Mouse (Mus musculus) erythroblast, embryonic 14.5 days (primary cell): Measurements from ENCODE around the gene Smchd1. TPM values are rescaled to one million over a fixed set of nuclear protein-coding genes. Genes with fewer than 3 reads are reported as not detected.

Experiments
- H3K27me3 ChIP-seq: 2 replicates; pipeline ENCODE4 v1.6.1; 2012; ENCODE audit warnings: inconsistent platforms; ENCODE audit not compliant: control insufficient read depth
- H3K36me3 ChIP-seq: 2 replicates; pipeline ENCODE4 v1.6.1; 2012; ENCODE audit warnings: mild to moderate bottlenecking, inconsistent platforms; ENCODE audit not compliant: control insufficient read depth
- H3K4me1 ChIP-seq: 2 replicates; pipeline ENCODE4 v1.6.1; 2012; ENCODE audit warnings: inconsistent platforms; ENCODE audit not compliant: control insufficient read depth
- H3K4me3 ChIP-seq: replicated peaks from 2 replicates; pipeline ENCODE3; 2012; ENCODE audit warnings: moderate library complexity, mild to moderate bottlenecking, inconsistent platforms
- H3K9me3 ChIP-seq: 2 replicates; pipeline ENCODE4 v1.6.1; 2012; ENCODE audit warnings: low read length, inconsistent platforms, mixed read lengths; ENCODE audit not compliant: control insufficient read depth
- GATA1 ChIP-seq: IDR thresholded peaks from 2 replicates; pipeline ENCODE4 v1.6.1; 2012; ENCODE audit warnings: low read length, inconsistent platforms, mixed read lengths
- TAL1 ChIP-seq: IDR thresholded peaks from 3 replicates; pipeline ENCODE4 v1.6.1; 2012; ENCODE audit warnings: low read length, inconsistent platforms, mixed read lengths
- polyA plus RNA-seq: library from polyadenylated mRNA; stranded (reverse); fragments of >175 nt; gene quantifications from 2 replicates; pipeline ENCODE4 v1.2.3, GENCODE M21; 2012

Gene Smchd1
- 0.19 and 0.27 TPM in 2 replicates for polyA plus RNA-seq

DNA sequence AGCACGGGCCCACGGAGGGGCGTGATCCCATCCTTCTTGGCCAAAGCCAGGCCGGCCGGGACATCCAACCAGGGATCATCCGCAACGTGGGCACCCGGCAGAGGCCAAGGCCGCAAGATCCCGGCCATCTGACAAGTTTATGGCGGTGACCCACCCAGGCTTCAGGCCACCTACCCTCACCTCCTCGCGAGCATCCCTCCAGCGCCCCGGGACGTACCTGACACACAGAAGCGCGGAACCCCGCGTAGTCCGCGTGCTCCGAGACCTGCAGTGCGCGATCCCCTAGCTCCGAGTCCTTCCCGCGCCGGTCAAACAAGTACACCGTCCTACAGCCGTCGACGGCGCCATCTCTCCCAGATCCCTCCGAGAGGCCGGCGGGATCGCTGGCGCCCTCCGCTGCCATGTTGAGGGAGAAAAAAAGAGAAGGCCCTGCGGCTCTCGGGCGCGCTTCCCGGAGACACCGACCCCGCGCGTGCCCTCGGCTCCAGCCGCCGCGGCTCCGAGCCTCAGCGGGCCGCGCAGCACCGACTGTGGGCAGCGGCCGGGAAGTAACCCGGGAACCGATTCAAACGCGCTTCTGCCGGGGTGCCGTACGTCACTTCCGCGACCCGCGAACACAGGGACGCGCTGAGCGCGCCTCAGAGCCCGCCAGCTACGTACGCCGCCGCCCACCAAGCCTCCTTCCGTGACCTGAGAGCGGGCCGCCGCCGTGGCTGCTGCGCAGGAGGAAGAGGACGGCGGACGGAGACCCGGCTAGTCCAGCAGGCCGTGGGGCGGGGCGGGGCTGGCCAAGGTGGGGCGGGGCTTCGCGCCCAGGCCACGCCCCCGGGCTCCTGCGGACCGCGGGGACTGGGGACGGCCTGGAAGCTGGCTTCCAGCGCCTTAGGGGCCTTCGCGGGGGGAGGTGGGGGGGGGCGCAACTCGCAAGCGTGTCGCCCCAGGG is at the start of gene Smchd1:
Gene Smchd1, minus strand, starts transcription at position 582 of the 943 bp plus-strand sequence.
- H3K4me3 ChIP-seq, result peak within 1 kb of the TSS; percentile 70
- H3K9me3 ChIP-seq, result no peaks in the 10 kb centered on the region
- H3K27me3 ChIP-seq, result no peaks in the 10 kb centered on the region
- peaks cover 12% of the 10 kb centered on the region for H3K36me3 ChIP-seq
- no peak for TF ChIP-seq GATA1
- peaks cover 38% of the 10 kb centered on the region for H3K4me1 ChIP-seq

GRCm38 (mm10) chr17:71510297-71510696 is 35.2 kb upstream of the Smchd1 start:
- Histone ChIP-seq H3K36me3 (peaks cover 100% of the 10 kb centered on the region), H3K4me3 (no peak overlapping the region), H3K9me3 (no peaks in the 10 kb centered on the region), H3K27me3 (no peaks in the 10 kb centered on the region), H3K4me1 (peaks cover 13% of the 10 kb centered on the region)
- TF ChIP-seq GATA1 (no peak), TAL1 (no peak)

DNA sequence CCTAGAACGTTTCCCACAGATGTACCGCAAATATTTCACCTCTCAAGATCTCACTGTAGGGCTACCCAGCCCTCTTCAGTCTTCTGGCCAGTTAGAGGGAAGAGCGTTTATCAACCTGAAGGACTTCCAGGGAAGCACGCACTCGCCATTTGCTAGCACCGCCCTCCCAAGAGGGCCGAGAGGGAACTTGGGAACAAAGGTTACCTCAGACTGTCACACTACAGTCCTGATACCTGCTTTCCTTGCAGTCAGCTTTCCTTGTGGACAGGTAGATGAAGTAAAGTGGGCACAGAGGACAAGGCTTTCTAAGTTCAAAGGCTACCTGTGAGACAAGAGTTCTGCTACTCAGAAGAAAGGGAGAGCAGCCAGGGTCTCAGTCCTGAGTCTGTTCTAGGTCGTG is 31.7 kb upstream of the Smchd1 start:
- no peak overlapping the region for H3K4me3 ChIP-seq
- peaks cover 100% of the 10 kb centered on the region for H3K36me3 ChIP-seq
- no peaks in the 10 kb centered on the region for H3K9me3 ChIP-seq
- H3K27me3 ChIP-seq, result no peaks in the 10 kb centered on the region
- TF ChIP-seq TAL1 (no peak), GATA1 (no peak)
- peaks cover 13% of the 10 kb centered on the region for H3K4me1 ChIP-seq

DNA sequence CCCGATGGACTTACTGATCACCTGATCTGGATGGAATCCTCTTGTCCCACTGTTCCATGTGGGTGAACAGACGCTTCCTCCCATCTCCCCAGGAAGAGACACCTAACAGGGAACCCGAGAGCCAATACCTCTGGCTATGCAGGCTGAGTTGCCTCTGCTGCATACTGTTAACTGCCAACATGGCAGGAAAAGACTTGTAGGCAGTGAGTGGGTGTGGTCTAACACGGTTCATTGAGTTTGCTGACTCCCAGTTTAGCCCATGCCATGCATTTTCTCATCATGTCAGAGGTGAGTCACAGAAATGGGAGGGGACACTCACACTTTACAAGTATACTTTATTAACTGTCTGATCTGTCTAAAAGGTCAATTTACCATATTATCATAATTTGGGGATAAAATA is 20.6 kb upstream of the Smchd1 start:
- Histone ChIP-seq H3K9me3 (no peaks in the 10 kb centered on the region), H3K27me3 (no peaks in the 10 kb centered on the region), H3K4me1 (peaks cover 10% of the 10 kb centered on the region), H3K4me3 (no peak overlapping the region), H3K36me3 (peaks cover 66% of the 10 kb centered on the region)
- TF ChIP-seq TAL1, result no peak

DNA sequence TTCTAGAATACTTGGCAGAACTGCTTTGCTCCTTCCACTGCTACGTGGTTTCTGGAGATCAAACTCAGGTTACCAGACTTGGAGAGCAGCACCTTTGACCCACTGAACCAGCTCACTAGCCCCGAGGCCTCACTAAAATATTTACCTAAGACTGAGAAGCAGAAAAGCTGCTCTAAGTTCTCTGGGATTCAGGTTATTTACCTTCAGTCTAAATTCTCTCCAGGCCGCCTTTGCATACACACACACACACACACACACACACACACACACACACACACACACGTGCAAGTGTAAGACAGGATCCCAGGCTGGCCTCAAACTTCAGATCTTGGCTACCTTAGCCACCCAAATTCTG is 16.2 kb upstream of the Smchd1 start:
- TF ChIP-seq GATA1 (no peak), TAL1 (no peak)

DNA sequence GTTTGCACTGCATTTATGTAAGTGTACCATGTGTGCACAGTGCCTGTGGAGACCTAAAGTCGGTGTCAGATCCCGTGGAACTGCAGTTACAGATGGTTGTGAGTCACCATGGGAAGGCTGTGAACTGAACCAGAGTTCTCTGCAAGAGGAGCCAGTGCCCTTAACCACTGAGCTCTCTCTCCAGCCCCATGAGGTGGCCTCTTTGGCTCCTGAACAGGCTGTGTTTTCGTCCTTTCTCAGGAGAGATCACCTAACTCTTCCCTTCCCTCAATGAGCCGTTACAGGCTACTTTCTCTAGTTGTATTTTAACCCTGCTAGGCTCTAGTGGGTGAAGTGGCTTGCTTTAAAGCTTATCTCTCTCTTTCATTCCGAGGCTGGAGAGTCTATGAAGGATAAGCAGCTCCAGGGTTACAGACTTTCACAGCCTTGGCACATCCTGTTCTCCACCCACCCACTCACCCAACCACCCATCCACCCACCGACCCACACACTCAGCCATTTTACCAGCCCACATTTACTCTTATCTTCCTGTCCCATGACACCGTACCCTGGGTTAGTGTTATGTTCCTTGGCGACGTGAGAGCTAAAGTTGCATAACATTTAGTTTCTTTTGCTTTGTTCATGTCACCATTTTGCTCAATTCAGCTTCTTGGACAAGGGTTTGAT is 15.7 kb upstream of the Smchd1 start:
- peak overlapping the region; percentile 2 for H3K4me3 ChIP-seq
- TF ChIP-seq GATA1 (no peak), TAL1 (no peak)

More for the DNA sequence above, 16.2 kb upstream of the Smchd1 start:
- H3K4me1 ChIP-seq, result peaks cover 30% of the 10 kb centered on the region
- no peak overlapping the region for H3K4me3 ChIP-seq
- no peaks in the 10 kb centered on the region for H3K9me3 ChIP-seq
- H3K27me3 ChIP-seq, result no peaks in the 10 kb centered on the region
- peaks cover 22% of the 10 kb centered on the region for H3K36me3 ChIP-seq

DNA sequence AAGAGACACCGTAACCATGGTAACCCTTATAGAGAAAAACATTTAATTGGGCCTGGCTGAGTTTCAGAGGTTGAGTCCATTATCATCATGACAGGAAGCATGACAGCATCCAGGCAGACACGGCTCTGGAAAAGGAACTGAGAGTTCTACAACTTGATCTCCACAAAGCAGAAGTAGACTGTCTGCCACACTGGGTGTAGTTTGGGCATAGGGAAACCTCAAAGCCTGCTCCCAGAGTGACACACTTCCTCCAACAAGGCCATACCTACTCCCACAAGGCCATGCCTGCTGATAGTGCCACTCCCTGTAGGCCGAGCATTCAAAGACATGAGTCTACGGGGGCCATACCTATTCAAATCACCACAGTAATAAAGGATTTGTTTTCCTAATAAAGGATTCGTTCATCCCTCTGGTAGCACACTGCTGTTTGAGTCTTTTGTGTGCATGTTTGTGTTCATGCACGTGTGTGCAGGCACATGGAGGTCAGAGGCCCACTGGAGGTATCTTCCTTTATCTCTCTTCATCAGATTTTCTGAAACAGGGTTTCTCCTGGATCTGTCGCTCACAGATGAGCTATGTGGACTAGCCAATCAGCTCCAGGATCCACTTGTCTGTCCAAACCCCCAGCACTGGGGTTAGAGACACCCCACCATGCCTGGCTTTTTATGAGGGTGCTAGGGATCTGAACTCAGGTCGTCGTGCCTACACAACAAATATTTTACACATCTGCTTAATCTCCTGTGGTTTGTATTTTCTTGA is 14.7 kb upstream of the Smchd1 start:
- Histone ChIP-seq H3K4me3 (no peak overlapping the region), H3K27me3 (no peaks in the 10 kb centered on the region), H3K4me1 (peaks cover 42% of the 10 kb centered on the region), H3K9me3 (no peaks in the 10 kb centered on the region), H3K36me3 (peaks cover 7% of the 10 kb centered on the region)
- TF ChIP-seq GATA1 (no peak), TAL1 (no peak)

More for the DNA sequence above, 15.7 kb upstream of the Smchd1 start:
- H3K9me3 ChIP-seq, result no peaks in the 10 kb centered on the region
- peaks cover 17% of the 10 kb centered on the region for H3K36me3 ChIP-seq
- peaks cover 35% of the 10 kb centered on the region for H3K4me1 ChIP-seq
- H3K27me3 ChIP-seq, result no peaks in the 10 kb centered on the region

DNA sequence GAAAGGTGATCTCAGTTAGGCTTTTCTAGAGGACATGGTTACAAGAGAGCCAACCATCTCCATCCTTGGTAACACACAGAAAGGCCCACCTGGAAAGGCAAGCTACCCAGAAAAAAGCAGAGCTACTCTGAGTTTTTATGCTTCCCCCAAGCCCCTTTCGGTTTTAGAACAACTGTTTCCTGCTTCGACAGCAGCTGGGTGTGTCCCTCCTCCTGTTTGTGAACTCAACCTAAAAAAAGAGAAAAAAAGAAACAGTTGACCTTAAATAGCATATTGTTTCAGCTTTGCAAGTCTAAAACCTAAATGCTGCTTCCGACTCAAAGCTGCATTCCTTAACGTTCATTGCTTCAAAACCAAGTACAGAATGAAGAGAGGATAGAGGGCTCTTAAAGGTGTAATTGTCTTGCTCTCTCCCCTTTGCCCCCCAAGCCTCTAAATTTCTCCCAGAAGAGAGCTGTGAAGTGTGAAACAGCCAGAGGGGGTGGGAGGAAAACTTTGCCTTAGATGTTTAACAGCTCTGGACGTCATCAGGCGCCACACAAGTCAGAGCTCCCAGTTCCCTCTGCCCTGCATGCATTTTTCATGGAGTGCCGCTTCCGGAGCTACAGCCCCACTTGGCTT is 11.2 kb upstream of the Smchd1 start:
- Histone ChIP-seq H3K4me3 (peak overlapping the region; percentile 58), H3K27me3 (no peaks in the 10 kb centered on the region), H3K4me1 (peaks cover 39% of the 10 kb centered on the region), H3K9me3 (no peaks in the 10 kb centered on the region), H3K36me3 (no peaks in the 10 kb centered on the region; the same call in 1 of the 2 replicates)
- no peak for TF ChIP-seq TAL1
- no peak for TF ChIP-seq GATA1
